Mouse (Mus musculus) megakaryocyte, embryonic 14.5 days (primary cell): ENCODE results near the gene F10.

Experiments
- FLI1 ChIP-seq: IDR thresholded peaks from 2 replicates; pipeline ENCODE4 v1.6.1; 2012; ENCODE audit warnings: low read length, inconsistent platforms, mixed read lengths
- GATA1 ChIP-seq: IDR thresholded peaks from 3 replicates; pipeline ENCODE4 v1.6.1; 2012; ENCODE audit warnings: mixed read lengths, low read length, inconsistent platforms, borderline replicate concordance

- TF ChIP-seq GATA1 = no peak
- no peak for TF ChIP-seq FLI1
Measured at GRCm38 (mm10) chr8:13041459-13041858, 4.4 kb downstream of the F10 start.
